ENCODE assay signal across 8 mouse cellular contexts in genomic region chr17:25578920-25579319, GRCm38 (mm10). TPM values are rescaled to one million over a fixed set of nuclear protein-coding genes. Genes with fewer than 3 reads are reported as not detected.
DNase-seq lines count a peak whose midpoint lies in the region; ATAC-seq lines count a peak whose summit lies in the region.

Gene Lmf1, plus strand, starts transcription at chr17:25579085.

- DNase-seq in 3134 (ENCODE audit: extremely low read depth, insufficient read length, low spot score) = peak; percentile 98
- DNase-seq in adrenal gland, postnatal 36 days = peak; percentile 98 to 99
- peak; percentile 98 for DNase-seq in heart, adult 18-20 months
- peak; percentile 97 to 98 for DNase-seq in kidney, adult 8-10 months
- DNase-seq in spleen, postnatal 10 days (ENCODE audit: low spot score in 2 of 2) = peak; percentile 88 to 97

- H3K27ac ChIP-seq in embryonic facial prominence, embryonic 13.5 days = peak within 1 kb of the TSS; percentile 68
- peak within 1 kb of the TSS; percentile 76; the same call in 1 of the 2 replicates for H3K27ac ChIP-seq in limb, embryonic 13.5 days
- peak within 1 kb of the TSS; percentile 73 for H3K27ac ChIP-seq in midbrain, embryonic 16.5 days (ENCODE audit: low read length)

- H3K27me3 ChIP-seq in embryonic facial prominence, embryonic 13.5 days = peaks cover 5% of the 10 kb centered on the region; the same call in 1 of the 2 replicates
- H3K27me3 ChIP-seq in limb, embryonic 13.5 days = peaks cover 14% of the 10 kb centered on the region
- no peaks in the 10 kb centered on the region for H3K27me3 ChIP-seq in midbrain, embryonic 16.5 days (ENCODE audit: control insufficient read depth, insufficient read depth, low read depth, low read length)

- ATAC-seq in embryonic facial prominence, embryonic 13.5 days (ENCODE audit: insufficient number of reproducible peaks, insufficient read depth, low FRiP score, low TSS enrichment, low read depth) = peak; percentile 94
- peak; percentile 96 for ATAC-seq in limb, embryonic 13.5 days (ENCODE audit: low FRiP score, low read depth)
- peak; percentile 95 for ATAC-seq in midbrain, embryonic 16.5 days

- H3K9me3 ChIP-seq in embryonic facial prominence, embryonic 13.5 days = no peaks in the 10 kb centered on the region
- no peaks in the 10 kb centered on the region for H3K9me3 ChIP-seq in limb, embryonic 13.5 days
- H3K9me3 ChIP-seq in midbrain, embryonic 16.5 days (replicated peaks; ENCODE audit: control insufficient read depth, low read length, poor library complexity, severe bottlenecking) = no peaks in the 10 kb centered on the region

- no peaks in the 10 kb centered on the region for H3K36me3 ChIP-seq in embryonic facial prominence, embryonic 13.5 days
- no peaks in the 10 kb centered on the region for H3K36me3 ChIP-seq in limb, embryonic 13.5 days
- no peaks in the 10 kb centered on the region for H3K36me3 ChIP-seq in midbrain, embryonic 16.5 days (ENCODE audit: control insufficient read depth, insufficient read depth, low read length)

- peak within 1 kb of the TSS; percentile 79 for H3K4me3 ChIP-seq in embryonic facial prominence, embryonic 13.5 days
- peak within 1 kb of the TSS; percentile 70 for H3K4me3 ChIP-seq in limb, embryonic 13.5 days
- peak within 1 kb of the TSS; percentile 62 for H3K4me3 ChIP-seq in midbrain, embryonic 16.5 days (ENCODE audit: low read depth, low read length)

- peak within 1 kb of the TSS; percentile 91 for H3K4me2 ChIP-seq in embryonic facial prominence, embryonic 13.5 days
- H3K4me2 ChIP-seq in limb, embryonic 13.5 days (replicated peaks) = peak within 1 kb of the TSS; percentile 93
- peak within 1 kb of the TSS; percentile 86 for H3K4me2 ChIP-seq in midbrain, embryonic 16.5 days (ENCODE audit: low read length)

- under 1% methylated on average over 31 of the region's 31 CpGs for WGBS in embryonic facial prominence, embryonic 13.5 days
- under 1% methylated on average over 31 of the region's 31 CpGs for WGBS in limb, embryonic 13.5 days
- under 1% methylated on average over 31 of the region's 31 CpGs for WGBS in midbrain, embryonic 16.5 days

- H3K4me1 ChIP-seq in embryonic facial prominence, embryonic 13.5 days = peaks cover 22% of the 10 kb centered on the region
- H3K4me1 ChIP-seq in limb, embryonic 13.5 days = peaks cover 32% of the 10 kb centered on the region
- H3K4me1 ChIP-seq in midbrain, embryonic 16.5 days (ENCODE audit: control insufficient read depth, insufficient read depth, low read length) = peaks cover 12% of the 10 kb centered on the region

- peak within 1 kb of the TSS; percentile 84 for H3K9ac ChIP-seq in embryonic facial prominence, embryonic 13.5 days
- peak within 1 kb of the TSS; percentile 81 for H3K9ac ChIP-seq in limb, embryonic 13.5 days
- peak within 1 kb of the TSS; percentile 78 for H3K9ac ChIP-seq in midbrain, embryonic 16.5 days (ENCODE audit: low read depth, low read length)

RNA-seq across cellular contexts. Expression of gene Lmf1, which starts in this region (rescaled TPM):
- total RNA-seq in adrenal gland, postnatal 36 days (2021) = 10 to 100 TPM; 29.6 to 37.9 TPM
- polyA plus RNA-seq in embryonic facial prominence, embryonic 13.5 days (2015; fragmentation: Nextera tagmentation; extraction: Ambion mirVana) = 28.7 and 33.8 TPM in 2 replicates
- total RNA-seq in heart, adult 18-20 months (2021) = 10 to 100 TPM; 29.8 to 31.8 TPM
- polyA plus RNA-seq in limb, embryonic 13.5 days (2015; fragmentation: Nextera tagmentation; extraction: Ambion mirVana) = 31.2 and 33.2 TPM in 2 replicates
- 20.4 and 20.6 TPM in 2 replicates for polyA plus RNA-seq in midbrain, embryonic 16.5 days (2015; fragmentation: Nextera tagmentation; extraction: Ambion mirVana)

Comparison
In these comparisons a context has a peak if more than half of its experiments do, and no peak if none do; other contexts are left out.
1. Peak in every context shown above with its lines: DNase-seq, ATAC-seq, H3K4me3 ChIP-seq and H3K27ac ChIP-seq.